Mouse (Mus musculus) lung, postnatal 0 days (tissue): Measurements from ENCODE around the gene Nr5a1.

Source experiments
- CTCF ChIP-seq: IDR thresholded peaks from 2 replicates; pipeline ENCODE4 v1.5.1; 2016; ENCODE audit warnings: antibody characterized with exemption, mild to moderate bottlenecking
- EP300 ChIP-seq: IDR thresholded peaks from 2 replicates; pipeline ENCODE4 v1.6.1; 2016; ENCODE audit warnings: antibody characterized with exemption, mild to moderate bottlenecking, control low read depth

DNA sequence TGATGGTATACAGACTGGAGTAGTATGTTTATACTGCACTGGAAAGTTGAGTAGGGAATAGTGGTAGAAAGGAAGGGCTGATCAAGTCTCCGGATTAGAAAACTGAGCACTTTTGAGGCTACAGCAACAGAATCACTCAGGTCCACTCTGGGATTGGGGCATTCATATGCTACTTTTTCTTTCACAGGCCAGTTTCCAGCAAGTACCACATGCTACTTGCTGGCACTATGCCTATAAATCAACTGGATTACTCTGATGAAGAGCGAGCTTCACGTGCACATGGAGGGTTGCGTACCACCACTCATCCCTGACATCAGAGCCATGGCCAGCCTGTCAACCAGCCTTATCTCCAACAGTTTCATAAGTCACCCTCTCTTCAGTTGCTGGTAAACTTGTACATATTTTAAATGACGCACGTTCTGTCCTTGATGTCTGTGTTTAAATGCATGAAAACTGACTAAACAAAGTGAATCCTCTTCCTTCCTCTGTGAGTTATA lies 16.0 kb upstream of the Nr5a1 start:
- TF ChIP-seq CTCF (no peak), EP300 (no peak)
